Mouse (Mus musculus) cerebellum, adult 2 months (tissue): ENCODE measurements around the gene Ubl7. TPM values are rescaled to one million over a fixed set of nuclear protein-coding genes. Genes with fewer than 3 reads are reported as not detected.

Source experiments
- DNase-seq, 2 experiments: peaks; one replicate each; pipeline ENCODE4 v3.0.0; 2021
- H3K27ac ChIP-seq: fragments of 200-500 bp; 2 replicates; pipeline ENCODE4 v1.5.1; 2012; ENCODE audit warnings: low read length, control low read depth, inconsistent platforms; ENCODE audit not compliant: insufficient read depth
- H3K27me3 ChIP-seq: fragments of 200-500 bp; 2 replicates; pipeline ENCODE4 v1.6.1; 2012; ENCODE audit warnings: inconsistent platforms, mild to moderate bottlenecking, low read length, moderate library complexity; ENCODE audit not compliant: control insufficient read depth, insufficient read depth
- H3K4me1 ChIP-seq: fragments of 200-500 bp; 2 replicates; pipeline ENCODE4 v1.6.1; 2011; ENCODE audit warnings: low read length; ENCODE audit not compliant: control insufficient read depth, insufficient read depth
- H3K4me3 ChIP-seq: fragments of 200-500 bp; replicated peaks from 2 replicates; pipeline ENCODE3; 2011; ENCODE audit warnings: mild to moderate bottlenecking, low read depth, low read length, control low read depth; ENCODE audit not compliant: insufficient read depth
- CTCF ChIP-seq: fragments of 200-500 bp; IDR thresholded peaks from 2 replicates; pipeline ENCODE4 v1.5.1; 2011; ENCODE audit warnings: low read depth, mild to moderate bottlenecking, control low read depth, low read length, moderate library complexity, borderline replicate concordance; ENCODE audit not compliant: insufficient read depth
- POLR2A ChIP-seq: fragments of 200-500 bp; IDR thresholded peaks from 2 replicates; pipeline ENCODE4 v1.6.1; 2011; ENCODE audit warnings: low read length, control low read depth, borderline replicate concordance; ENCODE audit not compliant: insufficient read depth
- WGBS: fragments of 180-500 bp; shearing (Covaris S2); methylation state at CpG from one replicate; pipeline ENCODE4 v1.1.7; 2018; 5-methylcytosine and 5-hydroxymethylcytosine counted together
- polyA plus RNA-seq: library from polyadenylated mRNA; depleted of rRNA; stranded (reverse); fragments of >200 nt; gene quantifications from 2 replicates; pipeline ENCODE4 v1.2.3, GENCODE M21; 2012

Ubl7 gene
- polyA plus RNA-seq, 1 experiment: 133 TPM

DNA sequence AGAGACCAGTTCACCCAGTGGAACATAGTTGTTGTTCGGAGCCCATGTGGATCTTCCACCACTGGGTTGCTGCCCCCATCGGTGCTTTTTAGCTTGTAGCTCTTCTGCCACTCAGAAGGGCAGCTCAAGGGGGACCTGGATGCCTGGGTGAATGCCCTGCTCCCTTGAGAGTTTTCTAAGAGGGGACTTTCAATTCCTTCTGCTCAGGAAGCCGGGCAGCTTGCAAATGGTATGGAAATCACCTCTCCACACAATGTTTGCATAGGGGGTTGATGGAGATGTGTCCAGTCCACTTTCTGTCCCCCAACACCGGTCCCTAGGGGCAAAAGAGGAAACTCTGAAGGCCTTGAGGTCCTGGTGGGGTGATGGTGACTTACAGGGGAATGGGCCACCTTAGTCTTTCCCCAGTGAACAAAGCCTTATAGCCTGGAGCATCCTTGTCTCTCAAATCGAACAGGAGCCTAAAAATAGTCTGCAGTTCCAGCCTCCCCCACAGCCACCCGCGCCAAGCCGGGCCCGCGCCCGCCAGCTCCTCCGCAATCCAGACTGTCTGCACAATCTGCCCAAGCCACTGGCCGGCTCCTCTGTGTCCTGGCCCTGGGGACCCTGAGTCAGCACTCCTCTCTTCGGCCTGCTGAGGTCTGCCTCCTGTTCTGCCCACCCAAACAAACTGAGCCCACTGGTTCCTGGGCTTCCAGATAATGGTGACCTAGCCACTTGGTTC lies 56.6 kb downstream of the Ubl7 start:
- Histone ChIP-seq H3K27ac (peak overlapping the region; percentile 49), H3K4me3 (no peak overlapping the region), H3K4me1 (peaks cover 37% of the 10 kb centered on the region), H3K27me3 (no peaks in the 10 kb centered on the region)
- 19% methylated on average over 14 of the region's 14 CpGs for WGBS
- TF ChIP-seq POLR2A (no peak), CTCF (no peak)
- DNase-seq: peak; percentile 84 to 87

DNA sequence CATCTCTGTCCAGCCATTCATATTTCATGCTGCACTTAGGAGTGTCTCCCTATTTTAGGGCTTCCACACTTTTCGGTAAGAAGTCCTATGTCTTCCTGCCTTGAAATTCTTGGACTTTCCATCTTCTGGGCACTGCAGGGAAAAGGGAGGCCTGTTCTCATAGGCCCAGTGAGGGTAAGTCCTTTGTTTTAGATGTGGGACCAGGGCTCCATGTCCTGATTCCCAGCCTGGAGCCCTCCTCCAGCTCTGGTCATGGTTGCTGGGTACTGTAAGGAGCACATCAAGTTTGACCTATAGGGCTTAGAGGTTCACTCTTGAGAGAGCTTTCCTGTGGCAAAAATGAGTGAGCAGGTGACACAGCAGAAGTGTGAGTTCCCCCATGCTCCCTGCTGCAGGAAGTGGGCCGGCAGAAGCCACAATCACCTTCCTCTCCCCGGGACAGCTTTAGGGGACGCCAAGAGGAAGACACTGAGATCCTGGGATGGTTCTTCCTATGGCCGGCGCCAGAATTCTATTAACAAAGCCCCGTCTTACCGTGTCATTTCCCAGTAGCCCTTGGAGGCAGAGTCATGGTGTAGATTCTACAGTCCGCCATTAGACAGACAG lies 57.5 kb downstream of the Ubl7 start:
- Histone ChIP-seq H3K27me3 (no peaks in the 10 kb centered on the region), H3K27ac (peak overlapping the region; percentile 3; the same call in 1 of the 2 replicates), H3K4me1 (peaks cover 37% of the 10 kb centered on the region), H3K4me3 (no peak overlapping the region)
- TF ChIP-seq CTCF: no peak
- TF ChIP-seq POLR2A: no peak
- no peak for DNase-seq
- WGBS: 82% methylated on average over 9 of the region's 9 CpGs

DNA sequence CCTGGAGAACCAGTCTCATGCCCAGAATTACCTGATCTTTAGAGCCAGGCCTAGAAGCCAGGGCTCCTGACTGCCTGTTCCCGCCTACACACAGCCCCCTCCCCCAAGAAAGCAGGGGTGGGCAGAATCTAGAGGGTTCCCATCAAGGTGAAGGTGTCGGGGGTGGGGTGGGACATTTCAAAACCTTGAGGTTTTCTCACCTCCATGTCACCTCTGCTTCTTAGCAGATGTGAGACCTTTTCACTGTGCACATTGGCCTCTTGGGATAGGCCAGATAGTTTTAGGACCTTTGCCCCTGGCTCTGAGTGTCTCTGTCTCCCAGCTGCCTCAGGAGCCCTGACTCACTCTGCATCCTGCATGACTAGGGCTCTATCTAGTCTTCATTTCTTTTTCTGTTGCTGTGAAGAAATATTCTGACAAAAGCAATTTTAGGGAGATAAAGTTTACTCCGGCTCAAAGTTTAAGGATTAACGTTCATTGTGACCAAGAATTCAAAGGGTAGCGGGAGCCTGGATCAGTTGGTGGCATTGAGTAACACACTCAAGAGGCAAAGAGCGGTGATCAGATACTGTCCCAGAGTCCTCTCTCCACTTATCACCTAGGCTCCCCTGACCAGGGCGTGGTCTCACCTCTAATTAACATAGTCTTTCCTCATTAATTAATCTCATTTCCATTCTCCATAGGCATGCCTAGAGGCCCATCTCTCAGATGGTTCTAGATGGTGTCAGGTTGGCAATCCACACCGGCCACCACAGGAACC lies 58.2 kb downstream of the Ubl7 start:
- 98% methylated on average over 8 of the region's 8 CpGs for WGBS

DNA sequence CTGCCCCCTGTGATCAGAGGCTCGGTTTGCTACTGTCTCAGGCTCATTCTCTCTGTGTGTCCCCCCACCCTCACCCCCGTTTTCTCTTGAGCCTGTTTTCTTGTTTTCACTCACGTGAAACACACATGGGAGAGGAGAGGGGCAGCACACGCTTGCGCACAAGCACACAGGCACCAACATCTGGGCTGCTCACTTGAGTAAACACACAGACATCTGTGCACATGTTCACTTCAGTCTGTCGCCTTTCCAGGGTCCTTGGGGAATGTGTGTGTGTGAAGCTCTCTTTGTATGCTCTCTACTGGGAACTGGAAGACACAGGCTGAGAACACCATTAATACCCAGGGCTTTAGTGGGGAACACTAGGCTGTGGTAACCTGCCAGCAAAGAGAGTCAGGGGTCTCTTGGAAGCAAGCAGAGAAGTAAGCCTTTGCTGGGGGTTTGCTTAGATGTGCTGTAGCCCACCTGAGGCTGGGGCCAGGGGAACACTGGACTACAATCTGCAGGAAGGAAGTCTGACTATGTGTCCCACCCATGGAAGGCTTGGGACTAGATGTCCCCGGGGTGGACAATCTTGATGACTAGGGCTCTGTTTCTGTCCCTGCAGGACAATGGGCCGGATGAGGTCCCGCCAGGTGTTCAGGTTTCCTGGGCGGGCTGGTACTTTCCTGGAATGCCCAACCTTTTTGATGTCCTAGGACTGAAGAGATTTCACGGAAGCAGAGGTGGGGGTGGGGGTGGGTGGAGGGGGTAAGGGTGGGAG lies 59.1 kb downstream of the Ubl7 start:
- no peak overlapping the region for H3K27ac ChIP-seq
- 91% methylated on average over 11 of the region's 11 CpGs for WGBS

More for the DNA sequence above, 58.2 kb downstream of the Ubl7 start:
- Histone ChIP-seq H3K27me3 (no peaks in the 10 kb centered on the region), H3K4me1 (peaks cover 37% of the 10 kb centered on the region), H3K4me3 (no peak overlapping the region), H3K27ac (no peak overlapping the region)
- TF ChIP-seq POLR2A (no peak), CTCF (no peak)
- no peak for DNase-seq

DNA sequence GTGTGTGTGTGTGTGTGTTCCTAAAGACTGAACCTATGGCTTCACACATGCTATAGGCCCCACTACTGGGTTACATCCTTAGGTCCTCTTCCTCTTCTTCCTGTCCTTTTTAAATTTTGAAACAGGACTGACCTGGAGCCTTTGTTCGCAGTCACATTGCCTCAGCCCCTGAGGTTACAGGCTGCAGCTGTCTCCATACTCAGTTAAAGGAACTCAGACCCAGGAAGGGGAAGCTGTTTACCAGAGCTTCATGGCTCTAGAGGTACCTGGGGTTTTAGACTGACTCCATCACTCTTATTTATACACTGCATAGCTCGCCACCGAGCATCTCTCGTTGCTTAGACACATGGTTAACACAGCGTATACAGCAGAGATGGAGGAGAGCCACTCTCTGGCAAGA lies 60.6 kb downstream of the Ubl7 start:
- Histone ChIP-seq H3K4me3 (no peak overlapping the region), H3K4me1 (peaks cover 21% of the 10 kb centered on the region), H3K27ac (no peak overlapping the region), H3K27me3 (no peaks in the 10 kb centered on the region)
- no peak for TF ChIP-seq CTCF
- no peak for TF ChIP-seq POLR2A
- WGBS: 91% methylated on average over 5 of the region's 5 CpGs
- DNase-seq: no peak

More for the DNA sequence above, 59.1 kb downstream of the Ubl7 start:
- no peaks in the 10 kb centered on the region for H3K27me3 ChIP-seq
- DNase-seq: no peak
- H3K4me3 ChIP-seq: no peak overlapping the region
- TF ChIP-seq POLR2A: no peak
- no peak for TF ChIP-seq CTCF
- peaks cover 34% of the 10 kb centered on the region for H3K4me1 ChIP-seq

DNA sequence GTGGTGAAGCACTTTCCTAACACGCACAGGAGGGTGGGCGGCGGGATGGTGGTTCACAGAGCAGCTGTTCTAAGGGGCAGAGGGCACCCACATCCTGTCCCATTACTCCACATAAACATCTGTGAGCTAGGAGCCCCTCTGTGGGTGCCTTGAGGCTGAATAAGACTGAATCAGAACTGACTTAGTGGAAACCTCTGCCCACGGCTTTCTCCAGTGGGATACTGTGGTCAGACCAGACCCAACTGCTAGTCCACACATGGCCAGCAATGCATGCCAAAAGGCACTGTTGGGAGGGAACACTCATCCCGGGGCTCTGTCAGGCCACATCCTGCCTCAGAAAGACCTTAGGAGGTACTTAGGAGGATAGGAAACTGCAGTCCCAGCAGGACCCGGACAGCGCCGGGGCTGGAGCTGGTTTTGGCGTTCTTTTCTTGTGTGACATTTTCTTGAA lies 61.4 kb downstream of the Ubl7 start:
- peaks cover 15% of the 10 kb centered on the region for H3K4me1 ChIP-seq
- TF ChIP-seq CTCF (no peak), POLR2A (no peak)
- 64% methylated on average over 9 of the region's 9 CpGs for WGBS
- no peak overlapping the region for H3K27ac ChIP-seq
- H3K27me3 ChIP-seq: no peaks in the 10 kb centered on the region
- H3K4me3 ChIP-seq: no peak overlapping the region
- DNase-seq: no peak

DNA sequence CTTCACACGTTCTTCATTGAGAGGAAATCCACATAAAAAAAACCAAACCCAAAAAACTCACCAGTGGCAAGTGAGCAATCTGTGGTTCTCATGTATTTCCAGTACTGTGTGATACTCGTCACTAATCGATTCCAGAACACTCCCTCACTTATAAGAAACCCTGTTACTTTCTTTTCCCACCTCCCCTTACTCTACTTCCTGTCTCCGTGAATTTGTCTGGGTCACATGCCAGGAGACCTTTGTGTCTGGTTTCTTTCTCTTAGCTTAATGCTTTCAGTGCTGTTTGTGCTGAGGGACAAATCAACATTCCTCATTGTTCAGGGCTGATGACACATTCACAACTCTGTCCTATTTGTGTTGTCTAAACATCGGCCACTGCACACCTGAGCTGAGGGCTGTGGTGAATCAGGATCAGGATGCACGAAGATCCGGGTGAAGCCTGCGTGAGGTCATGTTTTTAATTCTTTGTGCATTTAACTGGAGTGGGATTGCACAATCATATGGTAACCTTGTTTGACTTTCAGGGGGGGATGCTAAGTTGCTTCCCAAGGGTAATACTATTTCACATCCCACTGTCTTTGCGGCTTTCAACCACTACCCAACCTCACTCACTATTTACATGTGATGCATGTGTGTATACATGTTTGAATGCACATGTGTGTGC lies 62.1 kb downstream of the Ubl7 start:
- Histone ChIP-seq H3K27me3 (no peaks in the 10 kb centered on the region), H3K4me3 (no peak overlapping the region), H3K27ac (no peak overlapping the region), H3K4me1 (peaks cover 10% of the 10 kb centered on the region)
- DNase-seq: no peak
- WGBS: 90% methylated on average over 9 of the region's 9 CpGs
- no peak for TF ChIP-seq CTCF
- no peak for TF ChIP-seq POLR2A
